Mouse (Mus musculus): Measurements from ENCODE around the gene Myl6b.
"Not testable (repeated sequence)": the region's sequence is repeated elsewhere in the genome, so short reads cannot be mapped to it uniquely, and the experiment has no call there.

GRCm38 (mm10) chr10:128492051-128492450 lies 6.4 kb downstream of the Myl6b start:
- TF ChIP-seq CTCF (IDR thresholded peaks at IDR 0.05; ENCODE audit: borderline replicate concordance, extremely low read depth, insufficient read depth, insufficient read length); POLR2A (IDR thresholded peaks at IDR 0.05; ENCODE audit: borderline replicate concordance, extremely low read depth, insufficient read depth, insufficient read length, poor library complexity, severe bottlenecking): not testable (repeated sequence)
